Mouse (Mus musculus): ENCODE measurements at regions not wholly inside any gene's neighbourhood (a gene's known extent, or its start where the extent isn't known, plus 50 kb on each side); places are given as distances from the start of the nearest gene placed in this dataset.

DNA sequence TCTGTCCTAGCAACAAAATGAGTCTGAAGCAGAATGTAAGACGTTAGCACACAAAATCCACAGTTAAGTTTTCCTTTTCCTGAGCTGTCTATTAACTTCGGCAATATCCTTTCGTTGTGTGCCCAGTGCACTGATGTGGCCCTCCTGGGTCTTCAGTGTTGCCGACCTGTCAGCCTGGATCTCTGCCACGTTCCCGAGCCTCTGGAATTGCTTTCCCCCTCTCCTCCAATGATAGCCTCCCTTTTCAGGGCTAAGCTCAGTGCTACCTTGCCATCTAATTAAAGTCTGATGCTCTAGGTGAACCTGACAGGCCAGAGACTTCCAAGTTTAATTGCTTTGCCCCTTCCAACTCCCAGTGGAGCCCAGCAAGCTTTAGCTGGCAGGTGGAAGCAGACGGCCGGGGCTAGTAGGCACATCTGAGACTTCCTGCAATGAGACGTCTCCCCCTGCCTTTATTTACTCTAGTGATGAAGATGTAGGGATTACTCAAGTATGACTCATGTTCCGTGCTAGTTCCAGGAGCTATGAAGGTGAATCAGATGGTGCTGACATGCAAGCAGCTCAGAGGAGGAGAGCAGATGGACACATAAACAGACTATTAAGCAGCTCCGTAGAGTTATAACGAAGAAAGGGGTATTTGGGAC lies 894.3 kb upstream of the Car8 start:
- DNase-seq (ENCODE audit: low read depth): no peak

DNA sequence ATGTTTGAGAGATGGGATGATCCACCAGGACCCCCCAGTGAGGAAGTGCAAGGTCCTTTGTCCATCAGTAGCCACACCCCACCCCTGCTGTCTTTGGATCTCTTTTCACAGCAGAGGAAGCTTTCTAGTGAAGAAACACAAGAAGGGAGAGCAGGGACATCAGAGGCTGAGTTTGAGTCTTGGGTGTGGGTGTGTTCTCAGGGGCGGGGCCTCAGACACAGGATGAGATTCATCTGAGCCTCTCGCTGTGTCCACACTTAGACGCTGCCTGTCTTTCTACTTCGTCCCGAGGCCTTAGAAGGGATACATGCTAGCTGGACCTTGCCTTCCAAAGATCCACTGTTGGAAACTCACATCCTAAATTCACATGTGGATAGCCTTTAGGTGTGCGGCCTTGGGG lies 893.5 kb upstream of the Car8 start:
- DNase-seq (ENCODE audit: low read depth): no peak

DNA sequence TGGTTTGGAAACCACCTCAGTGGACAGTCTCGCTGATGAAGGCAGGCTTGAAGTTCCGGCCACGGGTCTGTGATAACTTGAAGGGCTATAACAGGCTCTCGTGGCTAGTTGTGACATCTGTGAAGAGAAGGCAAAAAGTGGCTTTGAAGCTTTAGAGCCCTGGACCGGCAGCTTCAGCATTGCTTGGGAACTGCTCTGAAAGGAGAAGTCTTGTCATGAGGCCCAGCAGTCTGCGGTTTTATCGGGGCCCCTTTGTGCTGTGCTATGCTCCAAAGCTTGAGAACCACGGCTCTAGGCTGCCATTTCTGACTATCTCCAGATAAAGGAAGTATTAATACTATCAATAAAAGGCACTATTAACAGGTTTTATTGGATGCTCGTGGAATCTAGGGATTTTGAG lies 892.8 kb upstream of the Car8 start:
- DNase-seq (ENCODE audit: low read depth): no peak

DNA sequence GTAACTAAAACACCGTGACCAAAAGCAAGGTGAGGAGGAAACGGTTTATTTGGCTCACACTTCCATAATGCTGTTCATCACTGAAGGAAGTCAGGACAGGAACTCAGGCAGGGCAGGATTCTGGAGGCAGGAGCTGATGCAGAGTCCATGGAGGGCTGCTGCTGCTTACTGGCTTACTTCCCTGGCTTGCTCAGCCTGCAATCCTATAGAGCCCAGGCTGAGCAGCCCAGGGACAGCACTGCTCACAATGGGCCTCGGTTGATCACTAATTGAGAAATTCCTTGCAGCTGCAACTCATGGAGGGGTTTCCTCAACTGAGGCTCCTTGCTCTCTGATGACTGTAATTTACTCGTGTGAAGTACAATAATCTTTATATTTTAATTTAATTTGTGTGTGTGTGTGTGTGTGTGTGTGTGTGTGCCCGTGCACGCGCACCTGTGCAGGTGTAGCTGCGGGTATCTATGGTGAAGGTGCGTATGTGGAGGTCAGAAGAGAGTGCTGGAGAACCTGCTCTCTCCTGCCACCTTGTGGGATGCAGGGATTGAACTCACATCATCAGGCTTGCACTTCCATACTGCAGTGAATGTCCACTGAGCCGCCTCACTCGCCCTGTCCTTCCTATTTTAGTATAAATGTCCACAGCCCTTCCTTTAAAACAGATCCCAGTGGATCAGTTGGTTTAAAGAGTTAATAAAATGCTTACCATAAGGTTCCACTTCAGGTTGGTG lies 886.6 kb upstream of the Car8 start:
- DNase-seq (ENCODE audit: low read depth): peak; percentile 49

DNA sequence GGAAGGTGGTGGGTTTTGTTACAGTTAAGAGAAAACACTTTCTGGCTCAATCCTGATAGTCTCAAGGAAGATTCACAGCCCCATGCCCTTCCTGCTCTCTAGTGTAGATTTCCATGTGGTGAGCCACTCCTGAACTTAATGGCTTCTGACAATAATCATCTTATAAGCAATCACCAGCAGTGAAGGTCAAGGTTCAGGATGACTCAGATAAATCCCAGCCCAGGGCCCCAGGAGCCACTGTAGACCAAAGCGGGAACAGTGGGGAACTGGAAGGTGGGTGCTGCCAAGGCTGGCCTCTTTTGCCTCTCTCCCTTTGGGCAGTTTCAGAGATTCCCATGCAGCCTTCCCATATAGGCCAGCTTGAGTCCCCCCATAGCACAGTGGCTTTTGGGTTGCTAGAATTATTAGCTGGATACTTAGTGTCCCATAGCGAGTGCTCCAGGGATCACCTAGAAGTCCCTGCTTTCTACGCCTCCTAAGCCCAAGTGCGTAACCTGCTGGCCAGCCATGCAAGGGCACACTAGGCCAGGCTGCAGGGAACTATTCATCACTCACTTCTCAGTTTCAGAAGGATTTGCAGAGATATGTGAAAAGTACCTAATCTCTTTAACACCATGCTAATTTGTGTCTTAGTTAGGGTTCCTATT lies 885.9 kb upstream of the Car8 start:
- DNase-seq (ENCODE audit: low read depth): no peak

DNA sequence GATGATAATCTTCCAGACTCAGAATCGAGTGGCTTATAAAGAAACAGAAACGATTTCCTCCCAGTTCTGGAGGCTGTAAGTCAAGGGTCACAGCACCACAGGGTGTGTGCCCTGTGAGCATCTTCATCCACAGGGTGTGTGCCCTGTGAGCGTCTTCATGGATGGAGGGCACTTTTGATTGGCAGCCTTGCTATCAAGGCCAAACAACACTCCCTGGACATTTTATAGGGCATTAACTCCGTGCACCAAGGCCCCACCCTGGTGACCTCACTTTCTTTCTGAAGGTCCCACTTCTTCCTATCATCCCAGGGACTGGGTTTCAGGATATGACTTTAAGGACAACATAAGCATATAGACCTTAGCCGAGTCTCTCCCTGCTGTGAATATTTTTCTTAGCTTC lies 885.3 kb upstream of the Car8 start:
- no peak for DNase-seq (ENCODE audit: low read depth)

DNA sequence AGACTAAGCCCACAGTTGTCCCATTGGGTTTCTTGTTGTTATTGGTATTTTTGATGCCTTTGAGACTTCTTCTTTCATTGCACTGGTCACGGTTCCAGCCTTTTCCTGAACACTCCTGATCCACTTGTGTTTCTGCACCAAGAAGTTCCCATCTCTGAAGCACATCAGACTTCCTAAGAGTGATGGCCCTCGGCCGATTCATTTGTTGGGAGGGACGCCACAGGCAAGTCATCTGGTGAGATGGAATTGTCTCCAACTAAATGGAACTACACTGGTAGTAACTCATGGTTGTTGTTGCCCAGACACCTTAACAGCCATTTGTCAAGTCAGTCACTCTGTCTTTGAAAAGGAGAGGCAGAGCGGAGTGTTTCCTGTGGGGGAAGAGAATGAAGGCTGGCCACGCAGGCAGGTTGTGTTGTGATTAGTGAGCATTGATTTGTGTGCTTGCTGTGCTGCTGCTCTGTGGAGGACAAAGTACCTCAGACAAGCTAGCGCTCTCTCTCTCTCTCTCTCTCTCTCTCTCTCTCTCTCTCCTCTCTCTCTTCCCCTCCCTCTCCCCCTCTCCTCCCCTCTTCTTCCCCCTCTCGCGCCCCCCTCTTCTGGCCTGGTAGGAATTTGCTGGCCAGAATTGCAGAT lies 884.7 kb upstream of the Car8 start:
- no peak for DNase-seq (ENCODE audit: low read depth)

DNA sequence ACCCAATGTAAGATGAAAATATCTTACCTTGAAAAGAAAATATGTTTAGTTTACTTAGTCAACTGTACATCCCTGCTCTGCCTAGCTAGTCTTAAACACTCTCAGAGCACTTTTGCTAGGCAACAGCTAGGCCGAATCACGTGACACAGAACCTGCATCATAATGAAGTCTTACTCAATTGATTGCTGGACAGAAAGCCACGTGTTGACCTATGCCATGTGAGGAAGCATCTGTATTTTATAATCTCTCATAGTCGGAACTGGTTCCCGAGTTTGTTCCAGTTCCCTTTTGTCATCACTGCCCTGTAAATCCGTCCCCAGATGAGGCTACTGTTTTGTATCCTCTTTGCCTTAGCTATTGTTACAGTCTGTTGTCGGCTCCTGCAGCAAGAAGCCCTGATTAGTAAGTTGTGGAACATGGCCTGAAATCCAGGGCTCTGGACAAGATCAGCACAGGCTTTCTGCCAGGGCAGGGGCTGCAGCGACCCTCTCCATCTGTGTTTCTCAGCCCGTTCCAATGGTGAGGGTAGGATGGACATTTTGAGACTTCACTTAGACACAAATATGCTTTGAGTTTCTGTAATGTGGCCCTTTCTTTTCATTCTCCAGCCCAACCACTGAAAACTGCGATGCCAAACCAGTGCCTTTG lies 883.9 kb upstream of the Car8 start:
- DNase-seq (ENCODE audit: low read depth): no peak

DNA sequence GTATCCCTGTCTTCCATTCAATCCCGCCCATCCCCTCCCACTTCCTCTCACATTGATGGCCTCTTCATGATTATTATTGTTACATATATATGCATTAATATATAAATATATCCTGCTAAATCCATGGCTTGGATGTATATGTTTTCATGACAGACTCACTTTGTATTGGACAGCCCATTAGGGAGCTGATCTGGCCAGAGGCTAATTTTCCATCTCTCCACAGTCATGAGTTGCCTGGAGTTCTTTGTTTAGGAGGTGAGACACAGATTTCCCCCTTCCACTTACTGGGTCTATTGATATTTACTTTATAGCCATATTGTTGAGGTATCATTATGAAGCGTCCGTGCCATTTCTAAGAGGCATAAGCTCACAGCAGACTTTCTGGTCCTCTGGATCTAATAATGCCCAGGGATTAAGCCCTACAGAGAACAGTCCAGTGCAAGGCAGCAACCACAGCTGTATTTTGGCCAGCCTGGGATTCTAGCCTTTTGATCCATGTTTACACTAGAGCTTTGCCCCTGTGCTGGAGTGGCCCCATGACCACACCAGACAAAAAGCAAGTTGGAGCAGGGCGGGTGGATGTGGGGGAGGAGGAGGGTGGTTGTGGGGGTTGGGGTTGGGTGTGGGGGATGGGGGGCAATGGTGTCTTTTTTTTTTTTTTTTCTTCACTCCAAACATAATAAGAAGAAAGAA lies 878.3 kb upstream of the Car8 start:
- DNase-seq (ENCODE audit: low read depth): no peak

DNA sequence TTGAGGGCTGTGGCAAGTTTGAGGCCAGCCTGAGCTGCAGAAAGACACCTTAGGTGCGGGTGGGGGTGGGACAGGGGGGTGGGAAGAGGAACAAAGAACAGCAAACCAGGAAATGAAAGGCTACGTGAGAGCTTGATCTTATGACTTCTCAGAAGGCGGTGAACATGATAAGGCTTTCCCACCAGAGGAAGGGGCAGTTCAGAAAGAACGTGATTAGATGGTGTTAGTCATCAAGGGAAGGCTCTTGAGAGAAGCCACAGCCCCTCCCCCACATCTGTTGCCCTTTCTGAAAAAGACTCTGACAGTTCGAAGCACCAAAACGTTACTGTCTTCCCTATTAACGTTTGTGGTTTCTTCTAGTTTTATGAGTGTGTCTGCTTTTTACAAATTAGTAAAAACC lies 877.0 kb upstream of the Car8 start:
- peak; percentile 77 for DNase-seq (ENCODE audit: low read depth)

DNA sequence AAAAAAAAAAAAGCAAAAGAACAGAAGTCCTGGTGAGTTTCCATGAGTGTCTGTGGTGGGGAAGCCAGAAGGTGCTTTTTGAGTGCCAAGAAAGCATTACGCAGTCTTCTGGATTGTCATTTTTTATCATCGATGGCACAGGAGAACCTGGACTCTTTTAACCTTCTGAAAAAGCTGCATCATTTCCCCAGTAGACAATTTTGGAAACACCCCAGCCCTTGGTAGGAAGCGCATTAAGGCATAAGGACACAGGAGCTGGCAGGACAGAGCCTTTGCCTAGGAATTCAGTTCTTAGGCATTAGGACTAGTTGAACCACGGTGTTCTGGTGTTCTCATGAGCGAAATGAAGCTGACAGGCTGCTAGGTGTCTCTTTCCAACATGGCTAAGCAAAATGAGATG lies 875.1 kb upstream of the Car8 start:
- DNase-seq (ENCODE audit: low read depth): no peak

DNA sequence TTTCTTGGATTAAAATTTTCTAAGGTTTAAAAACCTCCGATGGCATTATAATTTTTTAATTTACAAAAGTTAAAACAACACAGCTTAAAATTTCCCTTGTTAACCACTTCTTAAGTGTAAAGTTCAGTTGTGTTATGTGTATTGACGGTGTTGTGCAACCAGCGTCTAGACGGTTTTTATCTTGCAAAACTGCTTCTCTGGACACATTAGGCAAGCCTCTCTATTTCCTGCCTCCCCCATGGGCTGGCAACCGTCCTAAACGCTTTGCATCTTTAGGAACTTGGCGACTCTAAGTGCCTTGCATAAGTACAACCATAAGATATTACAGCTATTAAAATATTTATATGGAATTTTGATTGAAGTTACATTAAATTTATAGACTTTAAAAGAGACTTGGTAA lies 871.5 kb upstream of the Car8 start:
- DNase-seq (ENCODE audit: low read depth): no peak

DNA sequence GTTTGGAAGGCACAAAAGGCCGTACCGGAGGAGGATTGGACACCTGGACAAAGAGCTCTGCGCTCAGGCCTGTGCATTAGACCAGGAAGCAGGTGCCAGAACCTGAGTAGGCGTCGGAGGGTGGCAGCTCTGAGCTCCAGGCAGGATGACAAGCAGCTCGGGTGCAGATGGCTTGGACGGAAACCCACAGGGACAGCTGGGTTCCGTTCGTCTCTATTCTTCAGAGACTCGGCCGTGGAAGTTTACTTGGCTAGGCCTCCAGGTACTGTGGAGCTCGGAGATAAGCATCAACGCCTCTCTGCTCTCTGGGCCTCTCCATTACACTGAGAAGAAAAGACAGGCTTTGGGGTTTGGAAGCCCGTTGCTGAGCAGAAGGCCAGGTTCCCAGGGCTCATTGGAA lies 868.5 kb upstream of the Car8 start:
- DNase-seq (ENCODE audit: low read depth): peak; percentile 22

DNA sequence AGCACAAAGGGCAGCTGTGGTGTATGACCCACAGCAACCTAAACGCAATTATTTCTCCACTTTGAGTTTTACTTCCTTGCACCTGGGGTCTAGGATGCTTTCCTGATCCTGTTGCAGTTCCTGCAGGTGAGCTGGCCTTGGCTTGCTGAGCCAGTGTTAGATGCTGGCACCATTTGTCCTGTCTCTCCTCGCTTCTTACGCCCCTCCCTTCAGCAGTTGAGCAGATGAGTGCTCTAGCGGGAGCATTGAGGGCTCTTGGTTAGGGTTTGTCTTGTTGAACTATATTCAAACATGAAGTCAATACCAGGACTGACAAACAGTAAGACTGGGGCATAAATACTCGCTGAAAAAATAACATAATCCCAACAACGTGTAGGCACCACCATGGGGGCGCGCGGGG lies 867.9 kb upstream of the Car8 start:
- no peak for DNase-seq (ENCODE audit: low read depth)

DNA sequence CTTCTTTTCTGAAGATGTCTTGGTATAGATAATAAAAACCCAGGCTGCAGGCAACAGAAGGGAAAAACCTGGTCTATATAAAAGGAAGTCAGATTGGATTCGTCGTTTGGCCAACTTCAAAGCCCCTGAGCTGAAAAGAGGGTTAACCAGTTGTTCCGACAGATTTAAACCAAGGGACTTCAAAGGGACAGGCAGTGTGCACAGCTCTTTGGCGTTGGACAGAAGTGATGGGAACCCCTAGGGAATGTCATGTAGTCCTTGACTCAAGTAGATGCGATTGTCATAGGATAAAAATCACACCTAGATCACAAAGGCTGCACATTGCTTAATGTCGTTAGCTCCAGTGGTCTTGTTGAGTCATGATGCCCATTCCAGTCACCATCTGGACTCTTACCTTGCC lies 865.8 kb upstream of the Car8 start:
- no peak for DNase-seq (ENCODE audit: low read depth)

DNA sequence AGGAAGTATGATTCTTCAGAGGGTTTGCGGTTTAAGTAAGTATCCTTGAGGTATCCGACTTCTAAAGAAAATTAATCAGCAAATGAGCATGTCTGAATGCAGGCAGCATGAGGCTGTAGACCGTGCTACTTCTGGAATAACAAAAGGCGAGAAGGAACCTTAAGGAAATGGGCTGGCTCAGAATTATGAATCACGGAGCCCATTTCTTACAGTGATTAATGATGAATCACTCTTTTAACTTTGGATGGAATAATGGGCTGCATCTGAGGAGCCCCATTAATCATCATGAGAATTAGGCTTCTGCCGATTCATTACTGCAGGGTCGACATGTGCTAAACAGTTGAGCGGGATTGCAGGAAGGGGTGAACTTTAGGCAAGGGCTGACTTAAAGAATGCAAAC lies 865.1 kb upstream of the Car8 start:
- DNase-seq (ENCODE audit: low read depth): no peak

DNA sequence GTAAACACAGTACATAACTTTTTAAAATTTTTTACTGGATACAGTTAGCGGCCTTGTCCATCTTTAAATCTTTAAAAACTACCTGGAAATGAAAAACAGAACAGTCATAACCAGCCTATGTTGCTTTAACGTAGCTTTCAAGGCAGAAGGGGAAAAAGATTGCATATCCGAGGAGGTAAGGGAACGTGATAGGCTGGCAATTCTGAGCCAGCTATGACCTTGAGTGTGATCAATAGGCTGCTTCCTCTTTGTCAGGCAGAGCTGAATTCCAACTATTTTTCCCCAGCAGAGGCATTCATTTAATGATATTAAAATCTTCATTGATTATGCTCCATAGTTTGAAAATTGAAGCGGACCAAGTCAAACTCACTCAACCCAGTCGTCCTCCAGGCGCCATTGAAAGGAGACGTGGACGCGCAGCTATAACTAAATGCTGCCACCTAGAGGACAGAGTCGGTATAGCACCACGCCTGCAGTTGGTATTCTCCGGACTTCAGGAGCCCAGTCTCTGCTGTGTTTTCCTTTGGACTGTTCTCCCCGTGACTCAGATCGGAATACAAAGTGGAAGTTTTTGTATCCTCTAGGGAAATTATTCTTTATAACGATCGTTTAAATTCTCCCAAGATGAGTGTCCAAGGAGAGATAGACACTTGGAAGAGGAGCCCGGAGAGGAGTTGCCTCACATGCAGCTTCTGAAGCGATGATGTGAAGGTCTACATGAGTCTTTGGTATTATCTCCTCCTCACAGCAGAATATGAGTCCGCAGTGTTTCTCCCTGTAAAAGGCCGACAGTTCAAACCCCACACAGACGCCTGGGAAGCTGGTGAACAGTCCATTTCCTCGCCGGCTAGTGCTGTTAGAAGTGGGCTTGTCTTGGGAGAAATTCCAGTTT lies 858.2 kb upstream of the Car8 start:
- peak; percentile 89 for DNase-seq (ENCODE audit: low read depth)

DNA sequence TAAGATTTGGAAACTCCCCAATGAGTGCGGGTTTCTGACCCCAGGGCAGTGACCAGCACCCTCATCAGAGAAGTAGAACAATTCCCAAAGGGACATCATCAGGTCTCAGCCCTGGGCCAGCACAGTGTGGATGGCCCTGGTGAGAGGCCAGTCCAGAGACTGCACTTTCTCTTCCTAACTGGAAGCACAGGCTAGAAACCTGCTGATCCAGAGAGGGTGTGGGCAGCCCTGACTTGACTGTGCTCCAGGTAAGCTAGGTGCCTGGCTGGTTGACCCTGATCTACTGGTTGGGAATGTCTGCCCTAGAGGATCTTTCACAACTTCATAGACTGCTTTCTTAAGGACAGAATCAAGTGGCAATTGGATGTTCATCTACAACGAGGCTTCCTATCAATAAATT lies 857.4 kb upstream of the Car8 start:
- DNase-seq (ENCODE audit: low read depth): no peak

DNA sequence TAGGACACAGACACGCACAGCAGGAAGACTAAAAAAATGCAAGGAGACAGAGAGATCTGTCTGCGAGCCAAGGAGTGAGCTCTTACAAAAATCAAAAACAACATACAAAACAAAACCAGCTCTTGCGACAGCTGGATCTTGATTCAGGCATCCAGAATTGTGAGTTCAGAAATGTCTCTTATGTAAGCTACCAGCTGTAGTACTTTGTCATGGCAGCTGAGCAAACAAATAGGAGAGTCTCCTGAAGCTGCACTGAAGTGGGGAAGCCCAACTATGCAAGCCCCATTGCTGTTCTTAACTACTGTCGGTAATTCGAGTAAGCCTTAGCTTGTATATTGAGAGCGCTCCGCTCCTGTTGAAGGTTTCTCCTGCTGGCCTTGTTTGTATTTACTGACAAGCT lies 856.8 kb upstream of the Car8 start:
- no peak for DNase-seq (ENCODE audit: low read depth)

DNA sequence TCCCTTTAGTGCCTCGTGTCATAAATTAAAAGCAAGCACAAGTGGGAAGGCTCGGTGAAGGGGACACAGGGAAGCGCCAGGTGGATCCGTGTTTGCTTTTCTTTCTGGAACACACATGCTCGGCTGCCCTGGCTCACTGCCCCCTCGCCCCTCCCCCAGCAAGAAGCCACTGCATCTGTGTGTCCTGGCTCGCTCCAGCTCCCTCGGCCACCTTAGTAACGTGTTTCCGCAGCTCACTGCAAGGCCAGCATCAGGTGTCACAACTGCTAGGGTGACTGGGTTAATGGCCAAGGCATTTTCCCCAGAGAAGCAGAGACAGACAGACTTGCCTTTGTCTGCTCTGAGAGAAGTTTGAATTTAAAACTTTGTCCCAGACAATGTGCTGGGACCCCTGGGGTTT lies 855.7 kb upstream of the Car8 start:
- DNase-seq (ENCODE audit: low read depth): no peak

DNA sequence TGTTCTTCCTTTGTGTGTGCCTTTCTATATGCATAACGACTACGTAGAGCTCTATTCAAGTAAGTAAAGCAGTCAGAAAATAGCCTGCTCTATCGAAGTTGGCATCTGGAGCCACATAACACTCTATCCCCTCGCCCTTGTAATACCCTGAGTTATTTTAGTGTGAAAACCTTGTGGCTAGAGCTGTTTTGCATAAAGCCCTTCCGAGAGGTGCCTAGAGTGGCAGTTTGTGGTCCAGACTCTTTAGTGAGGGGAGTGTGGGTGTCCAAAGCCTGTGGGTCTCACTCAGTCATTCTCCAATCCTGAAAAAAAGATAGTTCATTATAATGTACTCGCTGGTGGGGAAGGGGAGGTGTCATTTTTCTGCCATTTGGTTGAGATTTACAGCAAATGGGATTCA lies 855.2 kb upstream of the Car8 start:
- DNase-seq (ENCODE audit: low read depth): no peak

All from induced T-regulatory cell, adult 2 months (primary cell).